Mouse (Mus musculus) cortical plate, adult 2 months (tissue): ENCODE measurements at regions not wholly inside any gene's neighbourhood (a gene's known extent, or its start where the extent isn't known, plus 50 kb on each side); places are given as distances from the start of the nearest gene placed in this dataset.

Experiments used
- CTCF ChIP-seq: fragments of 200-500 bp; IDR thresholded peaks from 2 replicates; pipeline ENCODE4 v1.5.1; 2011; ENCODE audit warnings: mild to moderate bottlenecking, control low read depth, low read length; ENCODE audit not compliant: insufficient read depth; ENCODE audit errors: extremely low read depth
- POLR2A ChIP-seq: fragments of 200-500 bp; IDR thresholded peaks from 2 replicates; pipeline ENCODE4 v1.6.1; 2011; ENCODE audit warnings: mild to moderate bottlenecking, low read length, control low read depth; ENCODE audit not compliant: insufficient read depth; ENCODE audit errors: extremely low read depth

DNA sequence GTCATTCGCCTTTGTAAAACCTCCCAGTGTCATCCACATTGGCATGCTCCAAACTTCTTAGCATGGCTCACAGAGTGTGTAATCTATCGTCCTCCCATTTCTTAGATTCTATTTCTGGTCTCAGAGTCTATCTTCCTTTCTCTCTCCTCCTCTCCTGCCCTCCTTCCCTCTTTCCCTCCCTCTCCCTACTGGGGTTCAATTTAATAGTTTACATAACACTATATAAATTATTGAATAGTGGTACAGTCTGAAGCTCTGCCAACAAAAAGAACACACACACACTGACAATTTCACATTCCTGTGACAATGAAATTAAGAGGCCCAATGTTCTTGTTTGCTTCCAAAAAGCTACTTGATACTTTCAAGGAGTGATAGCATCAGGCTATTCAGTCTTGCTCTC lies 267.6 kb upstream of the Apob start:
- TF ChIP-seq CTCF (no peak), POLR2A (no peak)
